Mouse (Mus musculus) Patski (cell line): ENCODE measurements at regions not wholly inside any gene's neighbourhood (a gene's known extent, or its start where the extent isn't known, plus 50 kb on each side); places are given as distances from the start of the nearest gene placed in this dataset.

Experiments used
- ATAC-seq: fragments of 100-300 bp; one replicate; pipeline ENCODE4 v1.8.0; 2021
- CTCF ChIA-PET: fragments of 350-600 bp; sonication (Branson Sonifier 250); formaldehyde crosslinking; loops from one replicate; lab custom pipeline; 2022; ENCODE audit warnings: inconsistent platforms; lab: Charles Lee
- POLR2A ChIA-PET: fragments of 350-600 bp; sonication (Branson Sonifier 250); formaldehyde crosslinking; loops from one replicate; lab custom pipeline; 2022; ENCODE audit warnings: antibody characterized with exemption, inconsistent platforms; lab: Charles Lee
- DNase-seq: peaks from one replicate; pipeline ENCODE4 v3.0.0-alpha.2; 2011; ENCODE audit warnings: low read depth, low spot score
- H3K27me3 ChIP-seq: fragments of 371-371 bp; one replicate; pipeline ENCODE4 v1.5.1; 2021
- CTCF ChIP-seq: fragments of 100-300 bp; IDR thresholded peaks from one replicate; pipeline ENCODE4 v1.5.1; 2021
- in situ Hi-C: fragments of 300-500 bp; cut with MboI; formaldehyde crosslinking; loops from 3 replicates; pipeline ENCODE4 v1.11.1; 2018; ENCODE audit warnings: low pct_unique_long_range_greater_than_20kb, mixed read lengths

GRCm38 (mm10) chr4:142337701-142338100 is 98.5 kb upstream of the Kazn start:
- in situ Hi-C loops, result no loop called here
- ChIA-PET CTCF (interaction anchor here (1.2 kb wide), 1 partner anchor 11 kb away, joined by 3 read pairs; no protein-coding TSS in a partner anchor), POLR2A (no interaction called here)
- ATAC-seq (no peak), DNase-seq (no peak)
- no peaks in the 10 kb centered on the region for H3K27me3 ChIP-seq
- TF ChIP-seq CTCF, result no peak

- no peaks in the 10 kb centered on the region for H3K27me3 ChIP-seq
- POLR2A ChIA-PET, result no interaction called here
- no peak for TF ChIP-seq CTCF
- DNase-seq (no peak), ATAC-seq (no peak)
- in situ Hi-C loops, result no loop called here
- CTCF ChIA-PET, result interaction anchor here (1.2 kb wide), 1 partner anchor 12 kb away, joined by 3 read pairs; no protein-coding TSS in a partner anchor
These were observed 97.7 kb upstream of the Kazn start for GRCm38 (mm10) chr4:142336943-142337342.

DNA sequence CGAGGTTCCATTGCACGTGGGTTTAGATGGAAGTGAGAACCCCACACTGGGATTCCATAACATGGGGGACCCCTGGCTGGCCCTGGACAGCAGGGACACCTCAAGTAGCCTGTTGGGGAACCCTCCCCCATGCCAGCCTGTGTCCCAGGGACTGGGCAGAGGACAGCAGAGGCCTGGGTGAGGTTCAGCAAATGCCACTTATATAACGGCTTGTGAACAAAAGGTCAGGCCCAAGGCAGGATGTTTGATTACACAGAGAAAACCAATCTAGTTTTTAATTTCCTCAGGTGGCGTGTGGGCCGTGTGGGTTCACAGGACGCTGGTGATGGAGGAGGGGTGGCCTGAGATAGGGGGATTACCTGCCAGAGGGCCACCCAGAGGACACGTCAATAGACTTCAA is 94.9 kb upstream of the Kazn start:
- no peak for TF ChIP-seq CTCF
- POLR2A ChIA-PET, result no interaction called here
- ATAC-seq, result no peak
- CTCF ChIA-PET, result no interaction called here
- no peaks in the 10 kb centered on the region for H3K27me3 ChIP-seq
- no peak for DNase-seq
- in situ Hi-C loops, result no loop called here

- DNase-seq (no peak), ATAC-seq (no peak)
- ChIA-PET POLR2A (no interaction called here), CTCF (interaction anchor here (1.3 kb wide), 1 partner anchor 38 kb away, joined by 3 read pairs; no protein-coding TSS in a partner anchor)
- in situ Hi-C loops, result no loop called here
- no peak for TF ChIP-seq CTCF
- H3K27me3 ChIP-seq, result no peaks in the 10 kb centered on the region
These were observed 91.4 kb upstream of the Kazn start for GRCm38 (mm10) chr4:142330599-142330998.

GRCm38 (mm10) chr4:142329600-142329999 is 90.4 kb upstream of the Kazn start:
- peak; percentile 23 for TF ChIP-seq CTCF
- ATAC-seq, result no peak
- POLR2A ChIA-PET, result no interaction called here
- in situ Hi-C loops, result no loop called here
- DNase-seq, result no peak
- CTCF ChIA-PET, result no interaction called here
- no peaks in the 10 kb centered on the region for H3K27me3 ChIP-seq

GRCm38 (mm10) chr4:142326511-142326910 is 87.3 kb upstream of the Kazn start:
- CTCF ChIA-PET, result no interaction called here
- in situ Hi-C loops, result no loop called here
- POLR2A ChIA-PET, result no interaction called here
- DNase-seq (no peak), ATAC-seq (no peak)
- TF ChIP-seq CTCF, result no peak
- no peaks in the 10 kb centered on the region for H3K27me3 ChIP-seq

DNA sequence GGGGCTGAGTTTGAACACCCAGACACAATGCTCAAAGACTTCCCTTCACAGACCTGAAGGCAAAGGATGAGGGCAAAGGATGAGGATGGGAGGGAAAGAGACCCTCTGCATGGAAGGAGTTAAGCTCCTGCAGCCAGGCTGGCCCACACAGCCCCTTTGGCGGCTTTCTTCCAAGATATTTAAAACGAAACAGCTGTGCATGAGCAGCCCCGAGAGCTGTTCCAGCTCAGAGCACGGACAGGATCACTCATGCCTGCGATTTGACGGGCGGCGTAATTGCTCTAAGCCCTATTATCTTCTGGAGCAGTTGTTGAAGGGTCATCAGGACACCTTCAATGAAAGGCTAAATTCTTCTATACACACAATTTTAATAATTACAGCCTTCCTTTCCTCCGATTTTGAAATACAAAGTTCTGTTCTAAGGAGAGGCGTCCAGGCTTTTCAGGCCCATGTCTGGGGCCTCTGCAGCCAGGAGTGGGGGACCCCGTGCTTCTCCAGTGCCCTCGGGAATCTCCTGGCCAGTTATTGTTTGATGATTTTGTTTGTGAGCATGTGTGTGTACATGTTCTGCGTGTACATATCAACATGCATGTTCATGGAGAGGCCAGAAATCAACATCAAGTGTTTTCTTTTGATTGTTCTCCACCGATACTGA is 82.1 kb upstream of the Kazn start:
- DNase-seq (no peak), ATAC-seq (no peak)
- POLR2A ChIA-PET, result no interaction called here
- TF ChIP-seq CTCF, result no peak
- CTCF ChIA-PET, result no interaction called here
- no peaks in the 10 kb centered on the region for H3K27me3 ChIP-seq
- in situ Hi-C loops, result no loop called here

DNA sequence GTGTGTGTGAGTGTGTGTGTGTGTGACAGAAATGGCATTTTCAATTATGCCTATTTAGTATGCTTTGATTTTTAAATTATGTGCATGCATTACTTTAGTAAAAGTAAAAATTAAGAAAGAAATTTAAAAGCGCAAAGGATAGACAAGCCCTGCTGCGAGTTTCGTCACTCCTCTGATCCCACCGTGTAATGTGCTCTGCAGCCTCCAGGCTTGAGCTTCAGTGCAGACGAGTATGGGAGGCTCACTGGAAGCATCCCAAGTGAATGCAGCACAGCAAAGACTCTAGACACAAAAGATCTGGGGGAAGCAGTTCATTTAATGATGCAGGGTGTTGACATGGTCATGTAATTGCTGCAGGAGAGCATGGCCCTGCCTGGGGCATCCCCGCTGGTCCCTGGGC is 71.1 kb upstream of the Kazn start:
- H3K27me3 ChIP-seq, result peaks cover 2% of the 10 kb centered on the region
- no peak for TF ChIP-seq CTCF
- in situ Hi-C loops, result no loop called here
- ChIA-PET POLR2A (no interaction called here), CTCF (no interaction called here)
- no peak for ATAC-seq
- no peak for DNase-seq

DNA sequence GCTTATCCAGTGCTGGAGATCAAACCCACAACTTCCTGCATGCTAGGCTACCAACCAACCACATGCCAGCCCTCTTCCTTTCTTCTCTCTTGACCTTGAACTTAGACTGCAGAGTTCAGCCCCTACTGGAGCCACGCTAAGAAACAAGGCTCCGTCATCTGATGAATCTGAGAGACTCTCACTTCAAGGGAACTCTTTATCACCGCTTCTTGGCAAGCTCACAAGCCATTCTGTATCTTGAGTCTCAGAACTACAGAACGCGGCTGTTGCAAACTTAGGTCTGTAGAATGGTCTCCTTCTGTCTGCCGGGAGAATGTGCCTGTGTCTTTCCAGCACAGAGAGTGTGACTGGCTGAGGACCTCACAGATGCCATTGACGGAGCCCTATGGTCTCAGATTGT is 69.1 kb upstream of the Kazn start:
- ChIA-PET POLR2A (no interaction called here), CTCF (no interaction called here)
- ATAC-seq, result no peak
- peaks cover 2% of the 10 kb centered on the region for H3K27me3 ChIP-seq
- TF ChIP-seq CTCF, result no peak
- in situ Hi-C loops, result no loop called here
- DNase-seq, result no peak

- ChIA-PET POLR2A (no interaction called here), CTCF (no interaction called here)
- H3K27me3 ChIP-seq, result peaks cover 2% of the 10 kb centered on the region
- DNase-seq, result no peak
- ATAC-seq, result no peak
- TF ChIP-seq CTCF, result no peak
- in situ Hi-C loops, result no loop called here
These were observed 68.1 kb upstream of the Kazn start for GRCm38 (mm10) chr4:142307321-142307720.

GRCm38 (mm10) chr4:142306076-142306475 is 66.9 kb upstream of the Kazn start:
- no peak for DNase-seq
- in situ Hi-C loops, result no loop called here
- no peak for TF ChIP-seq CTCF
- POLR2A ChIA-PET, result no interaction called here
- H3K27me3 ChIP-seq, result peaks cover 2% of the 10 kb centered on the region
- ATAC-seq, result no peak
- CTCF ChIA-PET, result no interaction called here
